Mouse (Mus musculus): Measurements from ENCODE around the gene Nr1h3.

GRCm38 (mm10) chr2:91248366-91248765 lies 45.7 kb upstream of the Nr1h3 start:
- TF ChIP-seq EP300 (IDR thresholded peaks at IDR 0.05; ENCODE audit: low read depth), result no peak
- no peak for TF ChIP-seq CTCF (IDR thresholded peaks at IDR 0.05; ENCODE audit: low read depth)
